Mouse (Mus musculus): ENCODE measurements around the gene Hps4. TPM values are rescaled to one million over a fixed set of nuclear protein-coding genes. Genes with fewer than 3 reads are reported as not detected.

Gene Hps4
- polyA plus RNA-seq, 1 experiment from 2014 or later, result 48.4 TPM

- Histone ChIP-seq H3K4me2 (ENCODE audit: low read depth, low read length) (no peak overlapping the region), H3K9me3 (ENCODE audit: control insufficient read depth, low read length) (no peaks in the 10 kb centered on the region), H3K36me3 (ENCODE audit: control insufficient read depth, insufficient read depth, low read length) (no peaks in the 10 kb centered on the region; the same call in 1 of the 2 replicates), H3K27me3 (replicated peaks; ENCODE audit: control insufficient read depth, insufficient read depth, low read length) (no peaks in the 10 kb centered on the region), H3K27ac (ENCODE audit: low read length) (no peak overlapping the region), H3K4me1 (ENCODE audit: control insufficient read depth, insufficient read depth, low read length) (peaks cover 6% of the 10 kb centered on the region; the same call in 1 of the 2 replicates), H3K4me3 (ENCODE audit: low read length) (no peak overlapping the region), H3K9ac (ENCODE audit: low read depth, low read length) (no peak overlapping the region)
- no peak for ATAC-seq
- WGBS, result 90% methylated on average over 13 of the region's 13 CpGs
Observed at GRCm38 (mm10) chr5:112384805-112385472, 42.1 kb downstream of the Hps4 start.

GRCm38 (mm10) chr5:112385973-112386372 lies 43.1 kb downstream of the Hps4 start:
- Histone ChIP-seq H3K27me3 (replicated peaks; ENCODE audit: control insufficient read depth, insufficient read depth, low read length) (no peaks in the 10 kb centered on the region), H3K4me3 (ENCODE audit: low read length) (no peak overlapping the region), H3K4me2 (ENCODE audit: low read depth, low read length) (no peak overlapping the region), H3K9me3 (ENCODE audit: control insufficient read depth, low read length) (no peaks in the 10 kb centered on the region), H3K4me1 (ENCODE audit: control insufficient read depth, insufficient read depth, low read length) (peaks cover 6% of the 10 kb centered on the region; the same call in 1 of the 2 replicates), H3K36me3 (ENCODE audit: control insufficient read depth, insufficient read depth, low read length) (no peaks in the 10 kb centered on the region), H3K9ac (ENCODE audit: low read depth, low read length) (no peak overlapping the region), H3K27ac (ENCODE audit: low read length) (no peak overlapping the region)
- peak; percentile 61 for ATAC-seq
- WGBS, result 60% methylated on average over 2 of the region's 2 CpGs

GRCm38 (mm10) chr5:112389352-112389751 lies 46.5 kb downstream of the Hps4 start:
- peaks cover 2% of the 10 kb centered on the region; the same call in 1 of the 2 replicates for H3K4me1 ChIP-seq (ENCODE audit: control insufficient read depth, insufficient read depth, low read length)
- H3K9me3 ChIP-seq (ENCODE audit: control insufficient read depth, low read length), result no peaks in the 10 kb centered on the region
- ATAC-seq, result no peak
- H3K36me3 ChIP-seq (ENCODE audit: control insufficient read depth, insufficient read depth, low read length), result no peaks in the 10 kb centered on the region
- H3K9ac ChIP-seq (ENCODE audit: low read depth, low read length), result no peak overlapping the region
- H3K27me3 ChIP-seq (replicated peaks; ENCODE audit: control insufficient read depth, insufficient read depth, low read length), result peaks cover 15% of the 10 kb centered on the region
- WGBS, result 72% methylated on average over 9 of the region's 9 CpGs
- no peak overlapping the region for H3K4me2 ChIP-seq (ENCODE audit: low read depth, low read length)
- no peak overlapping the region for H3K27ac ChIP-seq (ENCODE audit: low read length)
- no peak overlapping the region for H3K4me3 ChIP-seq (ENCODE audit: low read length)

GRCm38 (mm10) chr5:112391002-112391401 lies 48.1 kb downstream of the Hps4 start:
- Histone ChIP-seq H3K4me2 (ENCODE audit: low read depth, low read length) (no peak overlapping the region), H3K27ac (ENCODE audit: low read length) (no peak overlapping the region), H3K4me3 (ENCODE audit: low read length) (no peak overlapping the region), H3K9me3 (ENCODE audit: control insufficient read depth, low read length) (no peaks in the 10 kb centered on the region), H3K36me3 (ENCODE audit: control insufficient read depth, insufficient read depth, low read length) (no peaks in the 10 kb centered on the region), H3K27me3 (replicated peaks; ENCODE audit: control insufficient read depth, insufficient read depth, low read length) (peaks cover 24% of the 10 kb centered on the region), H3K4me1 (ENCODE audit: control insufficient read depth, insufficient read depth, low read length) (peaks cover 3% of the 10 kb centered on the region; the same call in 1 of the 2 replicates), H3K9ac (ENCODE audit: low read depth, low read length) (no peak overlapping the region)
- 56% methylated on average over 16 of the region's 16 CpGs for WGBS
- no peak for ATAC-seq

GRCm38 (mm10) chr5:112391676-112392323 lies 48.9 kb downstream of the Hps4 start:
- H3K9ac ChIP-seq (ENCODE audit: low read depth, low read length), result no peak overlapping the region
- H3K4me1 ChIP-seq (ENCODE audit: control insufficient read depth, insufficient read depth, low read length), result peaks cover 3% of the 10 kb centered on the region; the same call in 1 of the 2 replicates
- H3K36me3 ChIP-seq (ENCODE audit: control insufficient read depth, insufficient read depth, low read length), result no peaks in the 10 kb centered on the region
- no peak overlapping the region for H3K4me2 ChIP-seq (ENCODE audit: low read depth, low read length)
- H3K9me3 ChIP-seq (ENCODE audit: control insufficient read depth, low read length), result no peaks in the 10 kb centered on the region
- no peak for ATAC-seq
- H3K27me3 ChIP-seq (replicated peaks; ENCODE audit: control insufficient read depth, insufficient read depth, low read length), result peaks cover 24% of the 10 kb centered on the region
- H3K27ac ChIP-seq (ENCODE audit: low read length), result no peak overlapping the region
- WGBS, result 70% methylated on average over 27 of the region's 27 CpGs
- H3K4me3 ChIP-seq (ENCODE audit: low read length), result no peak overlapping the region

- H3K9ac ChIP-seq (ENCODE audit: low read depth, low read length), result peak overlapping the region; percentile 72
- WGBS, result 11% methylated on average over 18 of the region's 18 CpGs
- ATAC-seq, result no peak
Observed at GRCm38 (mm10) chr5:112393741-112394414, 51.0 kb downstream of the Hps4 start.

GRCm38 (mm10) chr5:112394415-112394763 lies 51.5 kb downstream of the Hps4 start:
- peaks cover 24% of the 10 kb centered on the region for H3K27me3 ChIP-seq (replicated peaks; ENCODE audit: control insufficient read depth, insufficient read depth, low read length)
- no peaks in the 10 kb centered on the region for H3K36me3 ChIP-seq (ENCODE audit: control insufficient read depth, insufficient read depth, low read length)
- H3K4me3 ChIP-seq (ENCODE audit: low read length), result peak overlapping the region; percentile 63
- no peaks in the 10 kb centered on the region for H3K9me3 ChIP-seq (ENCODE audit: control insufficient read depth, low read length)
- H3K9ac ChIP-seq (ENCODE audit: low read depth, low read length), result peak overlapping the region; percentile 72
- WGBS, result 1% methylated on average over 28 of the region's 28 CpGs
- no peak overlapping the region for H3K27ac ChIP-seq (ENCODE audit: low read length)
- peak overlapping the region; percentile 78 for H3K4me2 ChIP-seq (ENCODE audit: low read depth, low read length)
- ATAC-seq, result peak; percentile 73
- peaks cover 3% of the 10 kb centered on the region; the same call in 1 of the 2 replicates for H3K4me1 ChIP-seq (ENCODE audit: control insufficient read depth, insufficient read depth, low read length)

More at GRCm38 (mm10) chr5:112393741-112394414, 51.0 kb downstream of the Hps4 start:
- Histone ChIP-seq H3K27ac (ENCODE audit: low read length) (no peak overlapping the region), H3K4me3 (ENCODE audit: low read length) (peak overlapping the region; percentile 63), H3K27me3 (replicated peaks; ENCODE audit: control insufficient read depth, insufficient read depth, low read length) (peaks cover 24% of the 10 kb centered on the region), H3K9me3 (ENCODE audit: control insufficient read depth, low read length) (no peaks in the 10 kb centered on the region), H3K4me2 (ENCODE audit: low read depth, low read length) (peak overlapping the region; percentile 78), H3K4me1 (ENCODE audit: control insufficient read depth, insufficient read depth, low read length) (peaks cover 3% of the 10 kb centered on the region; the same call in 1 of the 2 replicates), H3K36me3 (ENCODE audit: control insufficient read depth, insufficient read depth, low read length) (no peaks in the 10 kb centered on the region)

- peak within 1 kb of the TSS; percentile 78 for H3K4me2 ChIP-seq (ENCODE audit: low read depth, low read length)
- peak within 1 kb of the TSS; percentile 59 for H3K27ac ChIP-seq (ENCODE audit: low read length)
- H3K36me3 ChIP-seq (ENCODE audit: control insufficient read depth, insufficient read depth, low read length), result no peaks in the 10 kb centered on the region
- H3K9me3 ChIP-seq (ENCODE audit: control insufficient read depth, low read length), result no peaks in the 10 kb centered on the region
- peaks cover 24% of the 10 kb centered on the region for H3K27me3 ChIP-seq (replicated peaks; ENCODE audit: control insufficient read depth, insufficient read depth, low read length)
- H3K4me3 ChIP-seq (ENCODE audit: low read length), result peak within 1 kb of the TSS; percentile 63
- H3K9ac ChIP-seq (ENCODE audit: low read depth, low read length), result peak within 1 kb of the TSS; percentile 72
- ATAC-seq, result peak; percentile 88
- H3K4me1 ChIP-seq (ENCODE audit: control insufficient read depth, insufficient read depth, low read length), result peaks cover 3% of the 10 kb centered on the region; the same call in 1 of the 2 replicates
- 3% methylated on average over 44 of the region's 67 CpGs for WGBS
Observed at GRCm38 (mm10) chr5:112394779-112395443, 52.0 kb downstream of the Hps4 start, which contains the start of gene Asphd2. TSS of gene Asphd2 (minus strand) at chr5:112394866.

- no peak overlapping the region for H3K4me3 ChIP-seq (ENCODE audit: low read length)
Observed at GRCm38 (mm10) chr5:112396066-112396465, 53.2 kb downstream of the Hps4 start.

More at GRCm38 (mm10) chr5:112396066-112396465, 53.2 kb downstream of the Hps4 start:
- Histone ChIP-seq H3K4me1 (ENCODE audit: control insufficient read depth, insufficient read depth, low read length) (peaks cover 3% of the 10 kb centered on the region; the same call in 1 of the 2 replicates), H3K9ac (ENCODE audit: low read depth, low read length) (no peak overlapping the region), H3K27me3 (replicated peaks; ENCODE audit: control insufficient read depth, insufficient read depth, low read length) (peaks cover 24% of the 10 kb centered on the region), H3K27ac (ENCODE audit: low read length) (no peak overlapping the region), H3K4me2 (ENCODE audit: low read depth, low read length) (no peak overlapping the region), H3K9me3 (ENCODE audit: control insufficient read depth, low read length) (no peaks in the 10 kb centered on the region), H3K36me3 (ENCODE audit: control insufficient read depth, insufficient read depth, low read length) (no peaks in the 10 kb centered on the region)
- no peak for ATAC-seq
- WGBS, result 77% methylated on average over 18 of the region's 18 CpGs

Data from intestine, embryonic 16.5 days (tissue).